Mouse (Mus musculus) CH12.LX (cell line): ENCODE results near the gene Tmprss11f.

Experiments
- BHLHE40 ChIP-seq: IDR thresholded peaks from 2 replicates; pipeline ENCODE4 v1.6.1; 2011; ENCODE audit warnings: mild to moderate bottlenecking, low read depth, low read length, improper control_type of control experiment
- CHD2 ChIP-seq: IDR thresholded peaks from 2 replicates; pipeline ENCODE4 v1.6.1; 2011; ENCODE audit warnings: low read length, improper control_type of control experiment
- CTCF ChIP-seq, 2 experiments: IDR thresholded peaks in 1 of 2; conservative IDR thresholded peaks in 1 of 2; 2 replicates each; pipeline ENCODE4 v1.5.1; 2011 to 2012; ENCODE audit warnings: low read depth in 2 of 2, low read length in 2 of 2, improper control_type of control experiment in 1 of 2, inconsistent platforms in 1 of 2, mild to moderate bottlenecking in 1 of 2, moderate library complexity in 1 of 2
- E2F4 ChIP-seq: IDR thresholded peaks from 2 replicates; pipeline ENCODE4 v1.6.1; 2011; ENCODE audit warnings: low read depth, low read length, improper control_type of control experiment; ENCODE audit not compliant: insufficient replicate concordance
- EP300 ChIP-seq: IDR thresholded peaks from 2 replicates; pipeline ENCODE4 v1.6.1; 2011; ENCODE audit warnings: low read length, improper control_type of control experiment
- MAFK ChIP-seq: IDR thresholded peaks from 2 replicates; pipeline ENCODE4 v1.6.1; 2011; ENCODE audit warnings: low read length, improper control_type of control experiment; ENCODE audit not compliant: insufficient replicate concordance
- MXI1 ChIP-seq: IDR thresholded peaks from 2 replicates; pipeline ENCODE4 v1.6.1; 2011; ENCODE audit warnings: mild to moderate bottlenecking, low read depth, low read length, improper control_type of control experiment
- NRF1 ChIP-seq: IDR thresholded peaks from 2 replicates; pipeline ENCODE4 v1.6.1; 2014; ENCODE audit warnings: low read depth, mild to moderate bottlenecking, inconsistent platforms, low read length, improper control_type of control experiment, moderate library complexity
- POLR2A ChIP-seq: IDR thresholded peaks from 2 replicates; pipeline ENCODE4 v1.6.1; 2011; ENCODE audit warnings: low read depth, mild to moderate bottlenecking, improper control_type of control experiment, low read length
- TBP ChIP-seq: conservative IDR thresholded peaks from 2 replicates; pipeline ENCODE4 v1.6.1; 2011; ENCODE audit warnings: low read depth, low read length, improper control_type of control experiment
- TCF12 ChIP-seq: IDR thresholded peaks from 2 replicates; pipeline ENCODE4 v1.6.1; 2014; ENCODE audit warnings: low read depth, mild to moderate bottlenecking, inconsistent platforms, low read length, improper control_type of control experiment
- UBTF ChIP-seq: IDR thresholded peaks from 2 replicates; pipeline ENCODE4 v1.6.1; 2012; ENCODE audit warnings: low read depth, mild to moderate bottlenecking, inconsistent platforms, low read length, improper control_type of control experiment, moderate library complexity
- ZC3H11A ChIP-seq: IDR thresholded peaks from 2 replicates; pipeline ENCODE4 v1.6.1; 2012; ENCODE audit warnings: low read depth, mild to moderate bottlenecking, inconsistent platforms, low read length, improper control_type of control experiment
- ZMIZ1 ChIP-seq: IDR thresholded peaks from 2 replicates; pipeline ENCODE4 v1.6.1; 2012; ENCODE audit warnings: low read depth, mild to moderate bottlenecking, inconsistent platforms, low read length, improper control_type of control experiment

DNA sequence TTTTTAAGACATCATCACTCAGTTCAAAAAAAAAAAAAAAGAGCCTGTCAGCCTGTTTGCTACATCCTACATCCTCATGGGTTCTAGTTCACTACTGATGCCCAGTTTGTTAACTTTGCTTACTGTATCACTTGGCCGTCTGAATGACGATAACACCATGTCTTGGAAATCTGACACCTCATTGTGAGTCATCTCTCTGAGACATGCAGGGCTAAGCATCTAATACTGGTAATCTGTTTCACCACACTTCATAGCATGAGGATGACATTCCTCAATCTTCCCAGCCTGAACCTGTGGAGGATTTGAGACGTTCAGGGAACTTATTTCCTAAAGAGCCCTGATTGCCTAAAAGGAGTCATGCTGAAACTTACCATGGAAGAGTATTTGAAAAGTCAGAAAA is 91.6 kb downstream of the Tmprss11f start:
- TF ChIP-seq E2F4 (no peak), NRF1 (no peak), UBTF (no peak), EP300 (no peak), TBP (no peak), TCF12 (no peak), CTCF (conservative IDR thresholded peaks at IDR 0.05 in 1 of 2, IDR thresholded peaks at IDR 0.05 in 1 of 2; ENCODE audit: low read depth in 2 of 2, low read length in 2 of 2) (no peak), CHD2 (no peak), MXI1 (no peak), POLR2A (no peak), ZC3H11A (no peak), ZMIZ1 (no peak), BHLHE40 (no peak), MAFK (no peak)
